Mouse (Mus musculus) ES-Bruce4 (cell line): ENCODE measurements around the gene Slc16a14.
"Not testable (repeated sequence)": the region's sequence is repeated elsewhere in the genome, so short reads cannot be mapped to it uniquely, and the experiment has no call there.

ENCODE experiments used
- CTCF ChIP-seq: IDR thresholded peaks from one replicate; pipeline ENCODE4 v1.8.1; 2011; ENCODE audit warnings: low read depth, low read length
- POLR2A ChIP-seq: IDR thresholded peaks from one replicate; pipeline ENCODE4 v1.8.1; 2011; ENCODE audit warnings: low read length; ENCODE audit not compliant: insufficient read depth

DNA sequence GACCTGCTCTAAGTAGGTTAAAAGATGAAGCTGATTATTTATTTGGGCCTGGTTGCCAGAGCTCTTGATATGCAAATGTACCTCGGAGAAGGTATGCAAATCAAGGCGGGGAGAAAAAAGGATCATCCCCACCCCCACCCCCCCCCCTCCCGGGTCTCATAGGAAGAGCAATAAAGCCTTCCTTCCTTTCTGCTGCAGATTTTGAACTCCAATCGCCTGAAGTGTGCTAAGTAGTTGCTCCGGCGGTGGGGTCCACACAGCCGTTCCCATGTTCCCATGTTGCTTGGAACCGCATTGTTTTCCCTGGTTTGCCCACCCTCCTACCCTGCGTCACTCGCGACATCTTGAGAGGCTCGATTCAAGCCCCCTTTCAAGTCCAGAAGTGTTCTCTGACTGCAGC is 26.8 kb upstream of the Slc16a14 start:
- TF ChIP-seq CTCF, POLR2A: not testable (repeated sequence)
